Mouse (Mus musculus) stomach, postnatal 0 days (tissue): ENCODE data around the gene Hs3st3a1.

Experiments used
- CTCF ChIP-seq: IDR thresholded peaks from 2 replicates; pipeline ENCODE4 v1.5.1; 2016; ENCODE audit warnings: antibody characterized with exemption, low read depth, mild to moderate bottlenecking, moderate library complexity
- EP300 ChIP-seq: optimal IDR thresholded peaks from 2 replicates; pipeline ENCODE3; 2016; ENCODE audit warnings: antibody characterized with exemption

- no peak for TF ChIP-seq CTCF
- TF ChIP-seq EP300, result no peak
Measured at GRCm38 (mm10) chr11:64503040-64503439, 67.9 kb downstream of the Hs3st3a1 start.
